Mouse (Mus musculus) embryonic facial prominence, embryonic 11.5 days (tissue): ENCODE data around the gene Mus81. TPM values are rescaled to one million over a fixed set of nuclear protein-coding genes. Genes with fewer than 3 reads are reported as not detected.
A peak's percentile ranks its signal among the peaks of the same experiment; 100 is the strongest.

Experiments used
- ATAC-seq: fragments of 200-750 bp; cut with Nextera tagmentation; replicated peaks from 2 replicates; pipeline ENCODE4 v1.8.0; 2017; ENCODE audit warnings: low read depth; ENCODE audit not compliant: insufficient number of reproducible peaks, low FRiP score, low TSS enrichment
- DNase-seq: peaks from one replicate; pipeline ENCODE4 v3.0.0-alpha.2; 2015; ENCODE audit warnings: low spot score
- H3K27ac ChIP-seq: fragments of 300-500 bp; sonication (generic); replicated peaks from 2 replicates; pipeline ENCODE4 v1.5.1; 2014; ENCODE audit warnings: mild to moderate bottlenecking, low read depth, low read length, control low read depth
- H3K27me3 ChIP-seq: fragments of 300-500 bp; sonication (generic); 2 replicates; pipeline ENCODE4 v1.6.1; 2014; ENCODE audit warnings: mild to moderate bottlenecking, low read length, moderate library complexity, mixed read lengths; ENCODE audit not compliant: control insufficient read depth, insufficient read depth
- H3K36me3 ChIP-seq: fragments of 300-500 bp; sonication (generic); replicated peaks from 2 replicates; pipeline ENCODE4 v1.6.1; 2014; ENCODE audit warnings: low read depth, mild to moderate bottlenecking, low read length, moderate library complexity, mixed read lengths; ENCODE audit not compliant: control insufficient read depth, insufficient read depth
- H3K4me1 ChIP-seq: fragments of 300-500 bp; sonication (generic); 2 replicates; pipeline ENCODE4 v1.6.1; 2014; ENCODE audit warnings: low read length, mixed read lengths; ENCODE audit not compliant: control insufficient read depth, insufficient read depth
- H3K4me2 ChIP-seq: fragments of 300-500 bp; sonication (generic); 2 replicates; pipeline ENCODE4 v1.6.1; 2014; ENCODE audit warnings: low read depth, mild to moderate bottlenecking, control low read depth, low read length, moderate library complexity
- H3K4me3 ChIP-seq: fragments of 300-500 bp; sonication (generic); 2 replicates; pipeline ENCODE4 v1.5.1; 2014; ENCODE audit warnings: low read depth, low read length, control low read depth
- H3K9ac ChIP-seq: fragments of 300-500 bp; sonication (generic); replicated peaks from 2 replicates; pipeline ENCODE4 v1.6.1; 2014; ENCODE audit warnings: mild to moderate bottlenecking, control low read depth, low read length
- H3K9me3 ChIP-seq: fragments of 300-500 bp; sonication (generic); replicated peaks from 2 replicates; pipeline ENCODE4 v1.6.1; 2016; ENCODE audit warnings: mild to moderate bottlenecking, low read length, inconsistent platforms, mixed read lengths; ENCODE audit not compliant: control insufficient read depth
- WGBS: fragments of 180-500 bp; shearing (Covaris S2); extraction: QIAGEN DNeasy Blood & Tissue Kit; methylation state at CpG from one replicate; pipeline ENCODE4 v1.1.7; 2014; 5-methylcytosine and 5-hydroxymethylcytosine counted together
- polyA plus RNA-seq: library from polyadenylated mRNA; unstranded; fragments of >200 nt; fragmentation: Nextera tagmentation; extraction: Ambion mirVana; gene quantifications from 2 replicates; pipeline ENCODE4 v1.2.1, GENCODE M21; 2014

Mus81 gene
- polyA plus RNA-seq, 1 experiment from 2014 or later: 29.6 TPM

DNA sequence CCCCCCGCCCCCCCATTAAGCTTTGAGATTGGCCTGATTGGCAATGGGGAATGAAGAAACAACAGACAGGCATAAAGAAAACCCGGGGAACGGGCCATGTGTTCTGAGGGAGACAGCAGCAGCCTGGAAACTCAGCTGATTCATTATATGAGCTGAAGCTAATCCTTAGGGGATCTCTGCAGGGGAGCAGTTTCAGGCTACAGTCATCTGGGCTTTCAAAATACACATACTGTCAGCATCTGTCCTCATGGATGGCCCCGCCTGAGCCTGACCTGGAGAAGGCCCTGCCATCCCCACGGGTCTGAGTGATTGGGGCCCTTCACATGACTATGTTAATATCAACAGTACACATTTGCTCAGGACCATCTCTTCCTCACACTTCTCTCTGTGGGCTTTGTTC lies 16.4 kb downstream of the Mus81 start:
- DNase-seq: no peak
- 55% methylated on average over 5 of the region's 5 CpGs for WGBS

GRCm38 (mm10) chr19:5468374-5468773 lies 19.8 kb downstream of the Mus81 start, which contains the start of gene Ctsw:
Ctsw (minus strand) TSS chr19:5468507.
- Histone ChIP-seq H3K9me3 (no peaks in the 10 kb centered on the region), H3K4me2 (no peak within 1 kb of the TSS), H3K27ac (no peak within 1 kb of the TSS), H3K27me3 (no peaks in the 10 kb centered on the region), H3K4me3 (no peak within 1 kb of the TSS), H3K9ac (no peak within 1 kb of the TSS), H3K4me1 (no peaks in the 10 kb centered on the region), H3K36me3 (peaks cover 5% of the 10 kb centered on the region)
- DNase-seq: no peak
- 63% methylated on average over 5 of the region's 5 CpGs for WGBS
- no peak for ATAC-seq

More for the DNA sequence above, 16.4 kb downstream of the Mus81 start:
- Histone ChIP-seq H3K4me2 (no peak overlapping the region), H3K27me3 (no peaks in the 10 kb centered on the region), H3K9ac (no peak overlapping the region), H3K9me3 (no peaks in the 10 kb centered on the region), H3K27ac (no peak overlapping the region), H3K4me1 (no peaks in the 10 kb centered on the region), H3K36me3 (no peaks in the 10 kb centered on the region; the same call in 1 of the 2 replicates), H3K4me3 (no peak overlapping the region)
- ATAC-seq: no peak

DNA sequence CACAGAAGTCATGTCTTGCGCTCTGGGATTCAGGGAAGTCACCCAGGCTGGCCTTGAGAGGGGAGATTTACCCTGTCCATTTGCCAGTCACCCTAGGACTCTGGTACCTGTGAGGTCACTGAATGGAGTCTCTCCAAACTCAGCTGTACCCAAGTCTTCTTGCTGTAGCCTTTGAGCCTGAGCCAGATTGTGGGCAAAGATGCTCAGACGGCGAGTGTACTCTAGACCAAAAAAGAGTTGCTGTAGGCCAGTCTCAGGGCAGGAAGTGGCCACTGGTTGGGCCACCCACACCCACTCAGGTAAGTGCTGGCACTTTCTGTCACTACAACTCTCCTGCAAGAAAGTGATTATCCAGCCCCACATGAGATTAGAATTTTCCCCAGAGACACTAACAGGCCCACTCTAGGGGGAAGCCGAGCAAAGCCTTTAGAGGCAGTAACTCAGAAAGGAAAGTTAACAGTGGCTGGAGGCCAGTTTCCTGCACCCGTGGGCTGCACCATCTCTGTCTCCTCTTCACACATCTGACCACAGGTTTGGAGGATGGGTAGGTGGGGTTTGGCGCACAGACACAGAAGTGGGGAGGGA lies 21.2 kb downstream of the Mus81 start:
- Histone ChIP-seq H3K27ac (no peak overlapping the region), H3K9ac (no peak overlapping the region), H3K36me3 (peaks cover 5% of the 10 kb centered on the region), H3K4me2 (no peak overlapping the region), H3K4me1 (no peaks in the 10 kb centered on the region), H3K9me3 (no peaks in the 10 kb centered on the region), H3K27me3 (no peaks in the 10 kb centered on the region), H3K4me3 (no peak overlapping the region)
- 95% methylated on average over 6 of the region's 6 CpGs for WGBS
- ATAC-seq: no peak
- DNase-seq: no peak

- no peak overlapping the region for H3K9ac ChIP-seq
- 92% methylated on average over 8 of the region's 8 CpGs for WGBS
- peaks cover 5% of the 10 kb centered on the region for H3K36me3 ChIP-seq
- H3K27ac ChIP-seq: no peak overlapping the region
- H3K9me3 ChIP-seq: no peaks in the 10 kb centered on the region
- DNase-seq (no peak), ATAC-seq (no peak)
- no peak overlapping the region for H3K4me2 ChIP-seq
- no peak overlapping the region for H3K4me3 ChIP-seq
- no peaks in the 10 kb centered on the region for H3K4me1 ChIP-seq
- no peaks in the 10 kb centered on the region for H3K27me3 ChIP-seq
Observed at GRCm38 (mm10) chr19:5465037-5465436, 23.2 kb downstream of the Mus81 start.

DNA sequence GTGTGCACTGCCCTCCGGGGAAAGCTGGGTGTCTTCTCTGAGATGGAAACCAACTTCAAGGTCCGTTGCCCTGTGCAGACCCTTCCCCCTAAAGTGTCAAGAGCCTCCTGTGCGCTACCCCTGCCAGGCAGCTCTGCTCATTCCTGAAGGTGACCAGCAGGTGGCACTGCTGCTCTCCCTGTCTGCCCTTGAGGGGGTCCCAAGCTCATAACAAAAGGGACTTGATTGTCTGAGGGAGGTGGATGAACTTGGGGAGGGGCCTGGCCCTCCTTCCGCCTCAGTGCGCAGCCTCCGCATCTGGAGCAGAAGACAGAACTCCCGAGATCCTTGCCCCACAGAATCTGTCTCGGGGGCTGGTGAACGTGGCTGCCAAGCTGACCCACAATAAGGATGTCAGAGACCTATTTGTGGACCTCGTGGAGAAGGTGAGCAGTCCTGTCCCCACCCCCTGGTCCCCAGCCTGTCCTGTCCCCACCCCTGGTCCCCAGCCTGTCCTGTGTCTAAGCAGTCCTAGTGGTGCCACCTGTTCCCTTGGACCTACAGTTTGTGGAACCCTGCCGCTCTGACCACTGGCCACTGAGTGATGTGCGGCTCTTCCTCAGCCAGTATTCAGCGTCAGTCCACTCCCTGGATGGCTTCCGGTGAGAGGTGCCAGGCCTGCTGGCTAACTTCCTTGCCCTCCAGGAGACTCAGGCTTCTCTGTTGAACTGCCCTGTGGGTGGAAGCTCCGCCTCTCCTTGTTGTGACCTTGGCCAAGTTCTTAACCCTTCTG lies 24.2 kb downstream of the Mus81 start:
- ATAC-seq (peak; percentile 47; the same call in 1 of the 2 replicates), DNase-seq (peak; percentile 88)
- peaks cover 5% of the 10 kb centered on the region for H3K36me3 ChIP-seq
- H3K27me3 ChIP-seq: no peaks in the 10 kb centered on the region
- H3K27ac ChIP-seq: no peak overlapping the region
- H3K9ac ChIP-seq: peak overlapping the region; percentile 6; the same call in 1 of the 2 replicates
- peak overlapping the region; percentile 12; the same call in 1 of the 2 replicates for H3K4me3 ChIP-seq
- no peaks in the 10 kb centered on the region for H3K9me3 ChIP-seq
- H3K4me1 ChIP-seq: no peaks in the 10 kb centered on the region
- 50% methylated on average over 15 of the region's 15 CpGs for WGBS
- H3K4me2 ChIP-seq: peak overlapping the region; percentile 0; the same call in 1 of the 2 replicates

GRCm38 (mm10) chr19:5463212-5463611 lies 25.0 kb downstream of the Mus81 start:
- H3K27me3 ChIP-seq: no peaks in the 10 kb centered on the region
- no peaks in the 10 kb centered on the region for H3K9me3 ChIP-seq
- 87% methylated on average over 9 of the region's 9 CpGs for WGBS
- H3K4me1 ChIP-seq: no peaks in the 10 kb centered on the region; the same call in 1 of the 2 replicates
- no peak overlapping the region for H3K27ac ChIP-seq
- no peak for DNase-seq
- no peak for ATAC-seq
- H3K9ac ChIP-seq: no peak overlapping the region
- no peak overlapping the region for H3K4me3 ChIP-seq
- H3K4me2 ChIP-seq: no peak overlapping the region
- H3K36me3 ChIP-seq: peaks cover 5% of the 10 kb centered on the region

DNA sequence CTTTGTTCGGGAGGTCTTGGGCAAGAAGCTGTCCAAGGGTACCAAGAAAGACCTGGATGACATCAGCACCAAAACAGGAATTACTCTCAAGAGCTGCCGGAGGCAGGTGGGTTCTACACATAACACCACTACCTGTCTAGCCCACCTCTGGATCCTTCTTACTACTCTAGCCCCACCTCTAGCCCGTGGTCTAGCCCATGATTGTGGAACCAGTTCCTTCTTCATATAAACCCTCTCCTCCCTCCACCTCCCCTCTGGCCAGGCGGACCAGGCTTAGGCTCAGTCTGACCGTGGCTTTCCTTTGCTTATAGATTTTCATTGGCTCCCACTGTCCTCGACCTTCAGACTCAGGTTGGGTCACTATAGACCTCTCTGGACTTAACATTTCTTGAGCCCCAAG lies 26.8 kb downstream of the Mus81 start:
- no peak overlapping the region; the same call in 1 of the 2 replicates for H3K4me2 ChIP-seq
- peaks cover 5% of the 10 kb centered on the region for H3K36me3 ChIP-seq
- WGBS: 85% methylated on average over 6 of the region's 6 CpGs
- DNase-seq (no peak), ATAC-seq (no peak)
- H3K27ac ChIP-seq: no peak overlapping the region
- peaks cover 3% of the 10 kb centered on the region; the same call in 1 of the 2 replicates for H3K4me1 ChIP-seq
- no peaks in the 10 kb centered on the region for H3K9me3 ChIP-seq
- peak overlapping the region; percentile 56; the same call in 1 of the 2 replicates for H3K4me3 ChIP-seq
- no peaks in the 10 kb centered on the region for H3K27me3 ChIP-seq
- peak overlapping the region; percentile 56 for H3K9ac ChIP-seq

- H3K27me3 ChIP-seq: no peaks in the 10 kb centered on the region
- no peak within 1 kb of the TSS for H3K27ac ChIP-seq
- H3K4me3 ChIP-seq: peak within 1 kb of the TSS; percentile 56
- no peaks in the 10 kb centered on the region for H3K9me3 ChIP-seq
- peak; percentile 39; the same call in 1 of the 2 replicates for ATAC-seq
- no peaks in the 10 kb centered on the region; the same call in none of the 2 replicates for H3K36me3 ChIP-seq
- peak within 1 kb of the TSS; percentile 56 for H3K9ac ChIP-seq
- peak; percentile 95 for DNase-seq
- H3K4me1 ChIP-seq: peaks cover 6% of the 10 kb centered on the region; the same call in 1 of the 2 replicates
- peak within 1 kb of the TSS; percentile 92 for H3K4me2 ChIP-seq
- WGBS: under 1% methylated on average over 32 of the region's 32 CpGs
Observed at GRCm38 (mm10) chr19:5460465-5460911, 27.7 kb downstream of the Mus81 start, which contains the start of gene Fibp. Fibp (plus strand) TSS chr19:5460615.
